Mouse (Mus musculus) left cerebral cortex, postnatal 25 days (tissue): ENCODE data around the gene Fbxl2. TPM values are rescaled to one million over a fixed set of nuclear protein-coding genes. Genes with fewer than 3 reads are reported as not detected.

Experiments used
- DNase-seq, 2 experiments: peaks; one replicate each; pipeline ENCODE4 v3.0.0; 2022; ENCODE audit warnings: low spot score in 2 of 2, mixed read lengths in 1 of 2
- intact Hi-C: fragments of 180-260 bp; cut with DNase I; formaldehyde crosslinking; loops from one replicate; pipeline ENCODE4 v1.15.1; 2025
- total RNA-seq, 2 experiments: library from RNA; stranded (reverse); gene quantifications; 2 replicates each; pipeline ENCODE4 v1.2.3; 2021

Gene Fbxl2
- total RNA-seq, 2 experiments from 2014 or later: 54.8 to 56.7 TPM

DNA sequence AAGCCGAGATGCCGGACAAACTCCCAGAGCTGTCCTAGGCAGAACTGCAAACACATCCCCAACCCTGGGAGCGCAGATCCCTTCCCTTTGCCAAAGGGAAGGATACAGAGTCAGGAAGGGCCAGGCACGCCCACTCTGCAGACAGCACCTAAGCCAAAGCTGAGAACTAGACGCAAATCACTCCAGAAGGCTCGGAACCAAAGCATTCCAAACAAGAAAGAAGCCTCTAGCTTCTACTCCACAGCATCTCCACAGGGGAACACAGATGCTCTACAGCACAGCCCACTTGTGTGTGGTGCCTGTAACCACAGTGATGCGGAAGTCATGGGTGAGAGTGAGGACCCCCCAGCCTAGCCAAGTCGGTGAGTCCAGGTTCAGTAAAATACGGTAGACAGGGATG lies 20.8 kb downstream of the Fbxl2 start:
- intact Hi-C loops: no loop called here
- peak in 1 of 2 experiments; percentile 23 for DNase-seq

DNA sequence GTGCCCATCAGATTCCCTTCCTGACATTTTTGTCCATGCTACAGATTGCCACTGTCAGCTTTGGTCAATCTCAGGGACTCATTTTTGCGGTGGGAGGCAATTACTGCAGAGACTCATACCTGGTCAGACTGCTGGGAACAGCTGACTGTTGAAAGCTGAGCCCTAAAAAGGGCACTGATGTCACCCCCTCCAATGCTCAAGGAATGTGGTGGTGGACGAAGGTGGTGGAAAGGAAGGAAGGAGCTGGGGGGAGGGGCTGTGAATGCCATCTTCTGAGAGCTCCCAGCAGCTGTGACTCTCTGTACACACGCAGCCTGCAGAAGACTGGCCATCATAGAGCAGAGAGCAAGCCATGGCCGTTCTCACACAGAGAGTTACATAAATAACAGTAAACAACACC lies 23.9 kb downstream of the Fbxl2 start:
- intact Hi-C loops: no loop called here
- DNase-seq: no peak

DNA sequence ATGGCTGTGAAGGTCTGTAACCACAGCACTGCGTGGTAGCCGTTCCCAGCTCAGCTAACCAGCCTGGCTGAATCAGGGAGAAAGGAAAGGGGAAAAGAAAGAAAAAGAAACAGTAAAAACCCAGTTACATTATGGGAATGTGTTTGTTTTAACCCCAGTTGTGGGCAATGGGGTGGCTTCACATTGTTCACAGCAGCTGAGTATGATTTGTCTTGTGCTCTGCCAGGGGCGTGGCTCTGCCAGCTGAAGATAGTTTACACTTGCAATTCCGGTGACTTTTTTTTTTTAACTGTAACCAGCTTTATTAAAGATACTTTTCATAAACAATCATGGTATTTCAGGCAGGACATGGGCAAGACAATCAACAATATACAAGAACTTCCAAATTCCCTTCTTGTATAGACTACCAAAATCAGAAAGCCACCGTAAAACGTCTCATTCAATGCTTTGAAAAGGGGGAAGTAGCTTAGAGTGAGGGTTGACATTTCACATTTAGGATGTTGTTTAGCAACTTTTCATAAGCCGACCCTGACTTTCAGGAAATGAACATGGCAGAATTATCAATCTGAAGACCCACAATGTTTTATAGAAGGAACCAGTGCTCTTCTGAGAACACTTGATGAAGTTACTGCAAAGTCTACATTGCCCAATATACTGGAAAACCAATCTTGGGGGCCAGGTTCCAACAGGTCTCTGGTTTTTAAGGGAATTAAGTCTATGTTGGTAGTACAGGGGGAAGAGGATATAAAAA lies 26.8 kb downstream of the Fbxl2 start:
- no peak for DNase-seq
- intact Hi-C loops: no loop called here

DNA sequence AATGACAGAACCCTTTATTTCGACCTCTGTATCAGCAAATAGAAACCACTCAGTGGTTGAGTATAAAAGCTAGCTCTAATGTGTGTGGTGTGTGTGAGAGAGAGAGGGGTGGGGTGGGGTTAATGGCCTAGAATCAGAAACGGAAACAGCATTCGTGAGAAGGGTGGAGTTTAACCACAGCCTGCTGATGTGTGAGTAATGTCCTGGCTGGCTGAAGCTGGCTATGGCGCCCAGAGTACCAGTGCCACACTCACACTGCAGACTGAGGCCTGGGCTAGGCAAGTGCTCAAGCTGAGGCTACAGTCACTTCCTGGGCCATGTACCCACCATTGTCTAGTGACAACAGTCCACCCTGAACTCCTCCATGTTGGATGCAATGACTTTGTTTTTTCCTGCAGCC lies 29.6 kb downstream of the Fbxl2 start:
- intact Hi-C loops: no loop called here
- no peak for DNase-seq

DNA sequence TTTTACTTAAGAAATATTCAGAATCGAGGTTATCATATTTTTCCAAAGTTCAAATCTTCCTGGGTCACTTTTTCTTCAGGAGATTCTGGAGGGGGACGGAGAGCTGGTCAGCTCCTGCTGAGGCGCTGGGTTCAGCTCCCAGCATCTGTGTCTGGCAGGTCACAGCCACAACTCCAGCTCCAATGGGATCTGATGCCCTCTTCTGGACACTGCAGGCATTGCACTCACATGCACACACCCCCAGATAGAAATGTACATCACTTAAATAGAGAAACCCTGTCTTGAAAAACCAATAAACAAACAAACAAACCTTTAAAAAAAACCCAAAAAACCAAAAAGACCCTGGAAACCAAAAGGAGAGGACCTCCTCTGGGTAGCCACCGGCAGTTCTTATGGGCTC lies 30.3 kb downstream of the Fbxl2 start:
- intact Hi-C loops: no loop called here
- DNase-seq: no peak

DNA sequence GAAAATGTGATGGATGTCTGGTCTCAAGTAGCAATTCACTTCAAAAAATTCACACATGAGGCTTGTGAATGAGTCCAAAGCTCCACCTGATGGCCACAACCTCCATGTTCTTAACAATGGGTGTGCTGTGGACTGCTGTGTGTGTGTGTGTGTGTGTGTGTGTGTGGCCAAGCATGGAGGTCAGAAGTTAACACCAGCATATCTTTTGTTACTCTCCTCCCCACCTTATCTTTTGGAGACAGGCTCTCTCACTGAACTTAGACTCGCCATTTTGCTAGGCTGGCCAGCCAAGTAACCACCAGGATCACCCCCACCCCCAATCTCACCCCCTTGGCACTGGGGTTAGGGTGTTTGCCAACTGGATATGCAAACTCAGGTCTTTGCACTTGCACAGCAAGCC lies 32.0 kb downstream of the Fbxl2 start:
- no peak for DNase-seq
- intact Hi-C loops: no loop called here

DNA sequence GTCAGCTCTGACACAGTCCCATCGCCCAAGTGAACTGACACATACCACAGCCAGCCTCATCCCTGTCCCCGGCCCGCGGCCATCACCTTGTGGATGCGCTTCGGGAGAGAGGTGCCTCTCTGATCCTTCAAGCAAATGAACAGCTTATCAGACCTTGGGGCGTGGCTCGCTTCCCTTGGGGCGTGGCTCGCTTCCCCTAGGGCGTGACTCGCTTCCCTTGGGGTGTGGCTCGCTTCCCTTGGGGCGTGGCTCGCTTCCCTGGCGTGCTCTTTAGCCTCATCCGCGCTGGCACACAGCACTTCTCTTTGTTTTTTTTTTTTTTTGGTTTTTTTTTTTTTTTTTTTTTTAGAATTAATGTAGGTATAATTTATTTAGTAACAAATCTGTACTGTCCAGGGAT lies 34.8 kb downstream of the Fbxl2 start:
- intact Hi-C loops: no loop called here
- DNase-seq: no peak

DNA sequence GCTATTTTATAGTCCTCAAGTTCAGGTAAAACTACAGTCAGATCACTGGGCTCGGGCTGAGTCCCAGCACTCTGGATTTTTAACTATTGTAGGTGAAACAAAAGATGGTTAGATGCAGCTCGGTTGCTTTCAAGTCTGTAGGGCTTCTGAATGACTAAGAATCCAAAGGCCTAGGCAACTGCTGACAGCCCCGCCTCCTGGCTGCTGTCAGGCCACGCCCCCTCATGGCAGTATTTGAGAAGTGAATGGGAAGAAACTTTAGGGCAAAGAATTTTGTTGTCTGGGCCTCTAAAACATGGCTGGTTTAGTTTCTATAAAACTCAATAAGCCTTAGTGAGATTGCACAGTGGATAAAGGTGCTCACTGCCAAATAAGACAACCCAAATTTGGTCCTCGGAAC lies 36.5 kb downstream of the Fbxl2 start:
- intact Hi-C loops: no loop called here
- no peak for DNase-seq

DNA sequence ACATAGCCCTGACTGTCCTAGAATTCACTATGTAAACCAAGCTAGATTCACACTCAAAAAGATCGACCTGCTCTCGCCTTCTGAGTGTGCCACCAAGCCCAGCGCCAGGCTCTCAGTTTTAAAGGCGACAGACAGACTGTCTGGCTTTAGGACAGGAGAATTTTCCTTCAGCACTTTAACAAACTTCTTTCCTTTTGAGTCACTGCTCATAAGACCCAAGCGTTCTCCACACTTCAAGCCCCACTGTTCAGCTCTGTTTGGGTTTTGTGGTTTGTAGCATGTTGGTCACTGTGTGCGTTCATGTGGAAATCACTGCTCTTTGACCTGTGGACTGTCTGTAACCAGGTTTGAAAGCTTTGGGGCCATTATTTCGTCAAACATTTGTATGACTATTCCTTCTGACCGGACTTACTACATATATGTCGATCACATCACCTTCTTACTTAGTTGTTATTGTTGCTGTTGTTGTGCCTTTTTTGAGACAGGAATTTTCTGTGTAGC lies 38.1 kb downstream of the Fbxl2 start:
- no peak for DNase-seq
- intact Hi-C loops: no loop called here

DNA sequence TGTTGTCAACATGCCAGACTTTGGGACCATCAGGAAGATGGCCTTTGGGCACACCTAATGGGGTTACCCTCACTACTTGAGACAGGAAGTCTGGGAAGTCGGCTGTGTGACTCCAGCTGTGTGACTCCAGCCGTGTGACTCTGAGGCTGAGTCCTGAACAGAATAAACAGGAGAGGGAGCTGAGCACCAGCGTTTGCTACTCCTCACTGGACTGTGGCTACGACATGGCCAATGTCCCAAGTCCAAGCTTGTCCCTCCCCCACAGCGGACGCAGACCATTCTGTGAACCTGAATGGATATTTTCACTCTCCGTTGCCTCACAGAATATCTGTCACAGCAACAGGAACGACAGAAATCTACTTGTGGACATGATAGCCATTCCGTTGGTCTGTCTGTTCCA lies 39.2 kb downstream of the Fbxl2 start:
- DNase-seq: no peak
- intact Hi-C loops: no loop called here

DNA sequence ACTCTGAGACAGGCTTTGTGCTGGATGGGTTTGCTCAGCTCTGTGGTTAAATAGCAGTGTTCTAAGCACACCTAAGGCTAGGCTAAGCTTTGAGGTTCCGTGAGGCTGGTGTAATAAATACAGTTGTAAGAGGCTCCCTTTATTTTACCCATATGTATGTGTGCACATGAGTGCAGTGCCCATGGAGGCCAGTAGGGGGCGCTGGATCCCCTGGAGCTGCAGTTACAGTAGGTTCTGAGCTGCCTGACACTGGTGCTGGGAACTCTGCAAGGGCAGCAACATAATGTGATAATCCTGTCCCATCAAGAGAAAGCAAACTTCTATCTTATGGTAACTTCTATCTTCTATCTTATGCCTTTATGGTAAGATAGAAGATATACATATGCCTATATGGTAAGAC lies 47.7 kb downstream of the Fbxl2 start:
- intact Hi-C loops: no loop called here
- no peak for DNase-seq

DNA sequence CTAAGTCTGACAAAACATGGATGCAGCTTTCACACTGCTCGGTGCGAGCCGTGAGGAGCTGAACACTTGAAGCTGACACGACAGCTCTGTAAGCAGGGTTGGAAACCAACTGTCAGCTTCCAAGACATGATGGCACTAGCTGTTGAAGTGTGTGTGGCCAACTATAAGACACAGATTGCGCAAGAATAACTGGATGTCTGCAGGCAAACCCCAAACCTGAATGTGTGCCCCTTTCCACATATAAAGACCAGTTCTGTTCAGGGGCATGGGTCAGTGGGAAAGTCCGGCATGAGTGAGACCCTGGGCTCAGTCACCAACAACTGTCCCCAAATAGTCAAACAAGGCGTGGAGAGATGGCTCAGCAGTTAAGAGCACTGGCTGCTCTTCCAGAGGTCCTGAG lies 53.2 kb downstream of the Fbxl2 start:
- intact Hi-C loops: loop anchor here (5.0 kb wide), 1 partner anchor 389 kb away; no protein-coding TSS in a partner anchor
- no peak for DNase-seq

DNA sequence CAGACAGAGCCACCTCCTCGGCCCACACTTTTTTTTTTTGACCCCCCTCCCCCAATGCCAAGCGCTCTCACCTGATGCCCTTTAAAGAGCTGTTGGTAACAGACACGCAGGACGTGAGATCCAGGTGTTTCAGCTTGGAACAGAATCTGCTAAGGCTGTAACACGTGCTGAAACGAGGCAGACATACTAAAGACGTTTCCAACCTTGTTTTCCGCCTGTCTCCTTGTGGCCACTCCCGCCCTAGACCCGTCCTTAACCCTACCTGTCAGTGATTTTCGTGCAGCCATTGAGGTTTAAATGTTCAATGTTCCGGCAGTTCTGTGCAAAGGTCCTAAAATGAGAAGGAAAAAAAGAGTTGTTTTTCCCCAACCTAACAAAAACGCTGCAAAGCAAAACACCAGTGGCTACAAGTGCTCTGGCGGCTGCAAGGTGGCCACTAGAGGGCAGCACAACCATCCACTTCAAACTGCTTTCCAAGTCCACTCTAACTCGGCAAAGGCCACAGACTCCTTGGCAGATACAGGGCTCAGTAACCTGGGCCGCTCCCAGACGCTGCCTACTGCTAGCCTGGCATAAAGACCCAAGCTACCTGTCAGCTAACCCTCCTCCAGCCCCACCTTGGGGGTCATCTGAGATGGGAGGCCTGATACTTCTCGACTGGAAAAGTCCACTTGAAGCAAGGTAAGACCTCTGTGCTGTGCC lies 55.3 kb downstream of the Fbxl2 start:
- intact Hi-C loops: loop anchor here (1.0 to 5.0 kb wide), 2 partner anchors 126 to 392 kb away; no protein-coding TSS in a partner anchor
- DNase-seq: peak; percentile 81 to 83

DNA sequence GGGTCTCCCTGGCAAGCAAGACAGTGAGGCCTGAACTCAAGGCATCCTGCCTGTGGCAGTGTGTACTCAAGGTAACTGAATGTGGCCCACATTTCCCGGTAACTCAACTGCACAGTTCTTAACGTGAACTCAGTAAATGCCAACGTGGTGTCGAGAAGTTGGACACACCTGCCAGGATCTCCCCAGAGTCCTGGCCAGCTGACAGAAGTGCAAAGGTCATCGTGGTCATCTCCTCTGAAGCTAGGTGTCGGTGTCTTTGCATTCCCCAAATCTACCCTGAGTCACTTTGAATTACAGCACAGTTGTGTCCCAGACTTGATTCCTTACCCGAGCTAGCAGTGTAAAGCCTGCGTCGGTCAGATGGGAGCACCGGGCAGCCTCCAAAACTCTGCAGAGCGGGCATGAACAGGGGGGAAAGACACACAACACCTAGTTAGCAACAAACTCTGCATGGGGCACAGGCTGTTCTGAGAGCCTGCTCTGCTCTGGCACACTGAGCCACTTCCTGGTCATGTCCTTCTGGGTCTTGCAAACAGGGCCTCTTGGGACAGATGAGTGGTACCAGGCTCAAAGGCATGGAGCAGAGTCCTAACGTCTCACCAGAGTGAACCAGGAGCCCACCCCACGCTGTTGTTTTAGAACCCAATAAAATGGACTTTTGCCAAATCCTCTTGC lies 60.9 kb downstream of the Fbxl2 start:
- no peak for DNase-seq
- intact Hi-C loops: no loop called here

DNA sequence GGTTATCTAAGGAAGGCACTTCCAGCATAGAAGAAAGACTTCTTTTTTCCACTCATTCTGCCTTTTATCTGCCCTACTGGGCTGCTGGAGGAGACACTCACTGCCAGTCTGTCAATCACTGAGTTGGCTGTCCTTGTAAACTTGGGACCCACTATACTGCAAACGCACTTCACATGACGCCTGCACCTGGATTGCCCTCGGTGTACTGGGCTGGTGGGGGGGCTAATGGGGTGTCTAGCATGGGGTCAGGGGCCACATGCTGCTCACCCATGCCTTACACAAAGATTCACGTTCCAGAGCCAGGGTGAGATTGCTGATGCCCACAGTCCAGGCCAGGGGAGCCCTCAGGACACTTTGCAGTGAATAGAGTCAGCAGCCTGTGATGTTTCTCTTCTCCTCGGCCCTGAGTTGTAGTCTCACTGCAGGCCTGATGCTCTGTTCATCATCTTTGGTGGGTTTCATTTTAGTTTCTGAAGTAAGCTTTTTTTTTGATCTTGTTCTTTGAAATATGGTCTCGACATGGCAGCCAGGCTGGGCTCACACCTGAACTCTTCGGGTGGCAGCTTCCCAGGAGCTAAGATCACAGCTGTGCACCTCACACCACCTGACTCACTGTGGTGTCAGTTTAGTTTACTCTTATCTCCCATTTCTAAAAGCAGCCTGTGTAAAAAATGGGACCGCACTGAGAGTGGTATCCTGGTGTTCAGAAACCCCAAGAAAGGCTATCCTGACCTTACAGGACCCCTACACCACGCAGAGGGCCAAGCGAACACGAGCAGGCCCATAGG lies 62.9 kb downstream of the Fbxl2 start:
- intact Hi-C loops: no loop called here
- no peak for DNase-seq

DNA sequence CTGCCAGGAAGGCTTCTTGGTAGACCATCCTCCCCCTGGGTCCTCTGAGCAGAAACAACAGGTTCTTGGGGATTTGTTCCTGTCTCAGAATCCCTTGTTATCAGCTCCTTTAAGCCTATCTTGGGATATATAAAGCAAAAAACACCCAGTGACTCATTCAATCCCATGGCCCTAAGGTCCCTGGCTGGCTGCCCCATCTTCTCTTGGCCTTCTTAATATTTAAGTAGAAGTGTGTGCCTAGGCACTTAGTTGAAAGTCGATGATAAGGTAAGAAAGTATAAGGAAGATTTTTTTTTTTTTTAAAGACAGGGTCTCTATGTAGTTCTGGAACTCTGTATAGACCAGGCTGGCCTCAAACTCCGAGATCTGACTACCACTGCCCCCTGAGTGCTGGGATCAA lies 63.5 kb downstream of the Fbxl2 start:
- DNase-seq: no peak
- intact Hi-C loops: no loop called here

DNA sequence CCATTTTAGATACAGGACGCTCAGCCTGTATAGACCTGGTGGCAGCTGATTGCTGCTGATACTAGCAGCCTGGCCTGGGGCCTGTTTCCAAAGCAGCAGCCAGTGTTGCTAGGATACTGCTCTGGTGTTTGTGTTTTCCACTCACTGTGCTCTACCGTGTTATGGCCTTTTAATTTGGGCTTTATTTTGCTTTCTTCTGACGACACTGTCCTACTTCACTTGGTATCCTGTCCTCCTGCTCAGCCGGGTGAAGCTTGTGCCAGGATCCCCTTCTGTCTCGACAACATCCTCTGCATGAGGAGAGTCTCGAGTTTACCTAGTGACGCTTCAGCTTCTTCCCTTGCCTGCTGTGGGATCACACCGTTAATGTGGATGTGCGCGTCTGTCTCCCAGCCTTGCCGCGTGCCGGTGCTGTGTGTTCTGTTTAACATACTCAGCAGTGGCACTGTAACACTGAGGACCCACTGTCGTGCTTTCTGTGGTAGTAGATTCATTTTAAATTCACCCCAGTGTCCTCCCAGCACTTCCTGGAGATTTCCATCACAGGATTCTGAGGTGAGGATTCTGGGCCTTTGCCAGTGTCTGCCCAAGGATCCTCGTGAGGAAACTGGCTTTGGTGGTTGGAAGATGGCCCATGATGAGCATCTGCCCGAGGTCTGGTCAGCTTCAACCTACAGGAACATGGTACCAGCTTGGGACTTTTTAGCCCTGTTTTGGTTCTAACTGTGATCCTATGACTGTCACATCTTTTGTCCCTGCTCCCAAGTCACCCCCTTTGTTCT lies 64.7 kb downstream of the Fbxl2 start:
- DNase-seq: peak; percentile 45 to 46
- intact Hi-C loops: no loop called here

DNA sequence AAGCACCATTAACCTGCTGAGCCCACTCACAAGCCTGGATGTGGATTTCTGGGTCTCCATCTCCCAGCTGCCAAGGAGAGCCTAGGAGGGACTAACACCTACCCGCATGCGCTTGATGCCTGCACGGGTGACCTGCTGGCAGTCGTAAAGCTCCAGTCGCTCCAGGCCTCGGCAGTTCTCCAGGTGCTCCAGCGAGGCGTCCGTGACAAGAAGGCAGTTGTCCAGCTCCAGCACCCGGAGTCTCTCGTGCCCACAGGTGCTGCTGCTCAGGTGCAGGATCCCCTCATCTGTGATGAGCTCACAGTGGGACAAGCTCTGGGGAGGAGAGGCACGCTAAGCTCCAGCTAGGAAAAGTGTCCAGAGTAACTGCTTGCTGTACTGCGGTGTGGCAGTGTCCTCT lies 66.6 kb downstream of the Fbxl2 start:
- no peak for DNase-seq
- intact Hi-C loops: no loop called here

DNA sequence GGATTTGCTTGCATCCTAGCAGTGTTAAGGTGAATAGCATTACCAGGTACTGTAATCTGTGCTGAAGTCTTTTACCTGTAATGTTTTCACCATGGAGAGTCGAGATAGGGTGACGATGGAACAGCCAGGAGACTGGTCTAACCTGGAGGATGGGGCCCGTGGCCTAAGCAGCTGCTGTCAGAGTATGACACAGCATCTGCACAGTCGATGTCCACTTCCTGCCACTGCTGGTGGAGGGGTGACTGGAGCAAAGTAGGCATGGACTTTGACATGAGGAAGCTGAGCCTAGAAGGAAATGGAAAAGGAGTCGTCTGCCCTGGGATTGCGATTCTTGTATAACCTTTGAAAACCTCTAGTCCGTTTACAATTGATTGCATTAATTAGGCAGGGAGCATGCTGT lies 67.3 kb downstream of the Fbxl2 start:
- no peak for DNase-seq
- intact Hi-C loops: no loop called here
